Mouse (Mus musculus): ENCODE measurements at regions not wholly inside any gene's neighbourhood (a gene's known extent, or its start where the extent isn't known, plus 50 kb on each side); places are given as distances from the start of the nearest gene placed in this dataset.

DNA sequence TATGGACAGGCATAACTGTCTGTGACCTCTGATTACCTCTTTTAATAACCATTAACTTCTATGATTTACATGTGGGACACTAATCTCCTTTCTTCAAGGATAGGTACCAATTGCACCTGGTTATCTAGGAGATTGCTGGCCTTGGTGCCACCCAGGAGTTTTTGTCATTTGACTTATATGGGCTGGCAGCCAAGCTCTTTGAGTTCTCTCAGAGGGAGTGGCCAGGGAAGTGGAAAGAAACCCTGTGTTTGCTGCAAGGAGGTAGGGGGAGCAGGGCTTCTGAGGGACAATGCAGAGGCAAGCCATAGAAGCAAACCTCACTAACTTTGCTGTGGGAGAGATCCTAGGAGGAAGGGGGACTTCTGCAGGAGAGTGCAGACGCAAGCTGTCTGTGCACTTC is 427.8 kb upstream of the Pabpc4l start:
- TF ChIP-seq POLR2A (IDR thresholded peaks at IDR 0.05; ENCODE audit: borderline replicate concordance, extremely low read depth, insufficient read depth, insufficient read length, poor library complexity, severe bottlenecking) (no peak), CTCF (IDR thresholded peaks at IDR 0.05; ENCODE audit: borderline replicate concordance, extremely low read depth, insufficient read depth, insufficient read length) (no peak)
- no peak for DNase-seq (ENCODE audit: low read depth)

DNA sequence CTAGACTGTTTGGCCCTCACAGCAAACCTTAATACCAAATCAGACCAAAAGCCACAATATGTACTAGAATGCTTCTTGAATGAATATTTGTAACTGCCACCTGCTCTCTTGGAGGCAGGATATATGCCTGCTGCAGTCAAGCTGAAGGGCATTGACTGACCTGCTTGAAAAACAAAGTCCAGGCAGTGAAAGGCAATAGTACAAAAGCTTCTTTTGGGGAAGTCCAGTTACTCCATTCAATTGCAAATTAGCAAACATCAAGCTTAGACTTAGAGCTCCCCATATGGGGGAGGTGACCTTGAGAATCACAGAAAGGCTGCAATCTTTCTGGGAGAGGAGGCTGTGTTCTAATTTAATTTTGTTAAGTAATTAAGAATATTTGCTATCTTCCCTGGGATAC is 422.9 kb upstream of the Pabpc4l start:
- no peak for DNase-seq (ENCODE audit: low read depth)
- TF ChIP-seq POLR2A (IDR thresholded peaks at IDR 0.05; ENCODE audit: borderline replicate concordance, extremely low read depth, insufficient read depth, insufficient read length, poor library complexity, severe bottlenecking): no peak
- TF ChIP-seq CTCF (IDR thresholded peaks at IDR 0.05; ENCODE audit: borderline replicate concordance, extremely low read depth, insufficient read depth, insufficient read length): no peak

DNA sequence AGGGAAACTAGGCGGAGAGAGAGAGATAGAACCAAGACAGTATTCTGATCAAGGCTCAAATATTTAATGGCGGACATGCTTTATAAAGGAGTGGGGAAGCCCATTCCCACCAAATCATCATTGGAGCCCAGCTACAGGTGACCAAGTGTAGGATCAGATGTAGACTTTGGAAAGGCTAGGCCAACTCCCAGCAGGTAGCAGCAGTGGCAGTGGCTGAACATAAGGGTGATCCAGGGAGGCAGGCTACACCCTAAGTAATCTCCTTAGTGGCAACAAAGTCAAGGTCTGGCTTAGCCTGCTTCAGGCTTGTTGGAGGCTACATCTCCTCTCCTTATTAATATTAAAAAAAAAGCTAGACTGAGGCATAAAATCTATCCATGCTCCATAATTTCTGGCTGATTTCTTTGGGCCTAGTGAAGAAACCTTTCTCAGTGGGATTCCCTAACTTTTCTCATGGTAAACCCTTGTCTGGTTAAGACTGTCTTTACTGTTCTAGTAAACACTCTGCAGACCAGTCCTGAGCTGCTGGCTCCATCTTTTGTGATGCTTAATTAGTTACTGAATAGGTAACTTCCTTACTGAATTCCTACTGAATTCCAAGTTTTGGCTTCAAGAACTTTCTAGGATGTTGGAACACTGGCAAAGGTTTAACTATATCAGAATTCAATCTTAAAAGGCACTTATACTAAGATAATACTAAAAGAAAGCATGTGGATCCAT is 421.7 kb upstream of the Pabpc4l start:
- no peak for TF ChIP-seq POLR2A (IDR thresholded peaks at IDR 0.05; ENCODE audit: borderline replicate concordance, extremely low read depth, insufficient read depth, insufficient read length, poor library complexity, severe bottlenecking)
- TF ChIP-seq CTCF (IDR thresholded peaks at IDR 0.05; ENCODE audit: borderline replicate concordance, extremely low read depth, insufficient read depth, insufficient read length): no peak
- no peak for DNase-seq (ENCODE audit: low read depth)

DNA sequence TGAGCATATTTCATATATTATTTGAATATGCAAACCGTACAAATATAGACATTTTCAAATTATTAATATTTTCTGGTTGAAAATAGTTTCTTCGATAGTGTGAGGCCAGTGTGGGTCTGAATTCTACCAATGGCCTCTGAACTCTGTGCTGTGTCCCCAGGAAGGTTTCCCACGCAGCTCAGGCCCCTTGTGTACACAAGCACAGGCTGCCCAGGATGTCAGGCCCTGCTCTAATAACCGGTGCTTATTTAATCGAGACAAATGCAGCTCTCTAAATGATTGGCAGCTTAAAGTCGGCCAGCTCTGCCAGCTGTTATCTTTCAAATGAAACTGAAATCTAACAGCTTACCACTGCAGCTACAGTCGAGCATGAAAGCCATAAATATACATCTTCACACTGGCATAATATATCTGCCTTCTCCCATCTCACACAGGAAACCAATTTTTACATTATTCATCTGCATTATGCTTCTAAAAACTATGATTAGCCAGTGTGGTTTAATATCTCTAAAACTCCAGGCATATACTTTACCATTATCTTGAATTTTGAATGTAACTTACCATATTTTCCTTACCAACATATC is 400.5 kb upstream of the Pabpc4l start:
- peak; percentile 71 for DNase-seq (ENCODE audit: low read depth)
- TF ChIP-seq CTCF (IDR thresholded peaks at IDR 0.05; ENCODE audit: borderline replicate concordance, extremely low read depth, insufficient read depth, insufficient read length): no peak

DNA sequence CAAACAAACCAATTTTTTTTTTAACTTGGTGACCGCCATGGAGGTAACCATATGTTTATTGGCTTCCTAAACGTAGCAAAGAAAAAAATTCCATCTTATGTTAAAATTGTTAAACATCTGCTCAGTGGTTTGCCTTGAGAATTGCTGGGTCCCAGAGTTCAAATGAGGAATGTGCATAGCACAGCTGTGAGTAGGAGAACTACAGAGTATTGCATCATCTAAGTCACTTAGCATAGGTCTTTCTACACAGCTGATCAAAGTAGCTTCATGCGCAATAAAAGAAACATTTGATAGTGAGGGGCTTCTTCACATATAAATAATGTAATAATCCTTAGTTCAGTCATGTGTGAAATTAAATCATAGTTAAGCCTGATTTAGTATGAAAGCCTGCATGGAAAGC is 380.7 kb upstream of the Pabpc4l start:
- no peak for DNase-seq (ENCODE audit: low read depth)
- TF ChIP-seq CTCF (IDR thresholded peaks at IDR 0.05; ENCODE audit: borderline replicate concordance, extremely low read depth, insufficient read depth, insufficient read length): no peak
- TF ChIP-seq POLR2A (IDR thresholded peaks at IDR 0.05; ENCODE audit: borderline replicate concordance, extremely low read depth, insufficient read depth, insufficient read length, poor library complexity, severe bottlenecking): no peak
